Mouse (Mus musculus): Measurements from ENCODE around the gene Gm10273. TPM values are rescaled to one million over a fixed set of nuclear protein-coding genes. Genes with fewer than 3 reads are reported as not detected.

Gm10273 gene
- total and polyA plus RNA-seq, 2 experiments from 2014 or later: 5.9 to 7.7 TPM

- no peaks in the 10 kb centered on the region for H3K9me3 ChIP-seq (ENCODE audit: low read length)
- no peak for ATAC-seq
- H3K27me3 ChIP-seq (ENCODE audit: insufficient read depth, low read length): no peaks in the 10 kb centered on the region
- no peak overlapping the region for H3K4me3 ChIP-seq (ENCODE audit: low read length)
- TF ChIP-seq CTCF (IDR thresholded peaks at IDR 0.05; ENCODE audit: low read depth): peak; percentile 47; the same call in 1 of the 2 replicates
- no peak overlapping the region for H3K9ac ChIP-seq (replicated peaks; ENCODE audit: low read length)
- DNase-seq (ENCODE audit: low spot score): peak; percentile 10
- H3K4me2 ChIP-seq (ENCODE audit: low read depth, low read length): no peak overlapping the region
- no peaks in the 10 kb centered on the region for H3K4me1 ChIP-seq (ENCODE audit: insufficient read depth, low read length)
- no peak overlapping the region for H3K27ac ChIP-seq
- WGBS: 87% methylated on average over 4 of the region's 4 CpGs
- peaks cover 39% of the 10 kb centered on the region for H3K36me3 ChIP-seq (ENCODE audit: insufficient read depth, low read length)
Measured at GRCm38 (mm10) chr10:59358744-59359143, 36.7 kb upstream of the Gm10273 start.

DNA sequence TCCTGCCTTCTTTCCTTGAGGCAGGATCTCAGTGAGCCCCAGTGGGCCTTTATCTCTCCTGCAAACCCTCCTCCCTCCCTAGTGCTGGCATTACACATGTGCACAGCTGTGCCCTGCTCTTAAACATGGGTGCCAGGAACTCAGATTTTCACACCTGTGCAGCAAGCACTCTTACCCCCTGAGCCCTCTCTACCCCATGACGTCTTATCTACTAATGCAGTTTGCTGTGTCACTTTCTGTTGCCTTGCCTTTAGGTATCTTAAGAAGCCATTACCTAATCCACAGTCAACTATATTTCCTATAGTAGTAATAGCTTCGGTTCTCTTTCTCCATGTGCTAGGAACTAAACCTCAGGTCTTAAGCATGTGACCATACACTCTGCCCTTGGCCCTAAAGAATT, 32.2 kb upstream of the Gm10273 start:
- H3K9me3 ChIP-seq (ENCODE audit: low read length): no peaks in the 10 kb centered on the region
- H3K27ac ChIP-seq: no peak overlapping the region
- H3K4me1 ChIP-seq (ENCODE audit: insufficient read depth, low read length): no peaks in the 10 kb centered on the region
- DNase-seq (ENCODE audit: low spot score) (no peak), ATAC-seq (no peak)
- no peak overlapping the region for H3K4me3 ChIP-seq (ENCODE audit: low read length)
- no peaks in the 10 kb centered on the region for H3K27me3 ChIP-seq (ENCODE audit: insufficient read depth, low read length)
- 93% methylated on average over 2 of the region's 2 CpGs for WGBS
- H3K4me2 ChIP-seq (ENCODE audit: low read depth, low read length): no peak overlapping the region
- H3K9ac ChIP-seq (replicated peaks; ENCODE audit: low read length): no peak overlapping the region
- no peak for TF ChIP-seq CTCF (IDR thresholded peaks at IDR 0.05; ENCODE audit: low read depth)
- peaks cover 49% of the 10 kb centered on the region for H3K36me3 ChIP-seq (ENCODE audit: insufficient read depth, low read length)

DNA sequence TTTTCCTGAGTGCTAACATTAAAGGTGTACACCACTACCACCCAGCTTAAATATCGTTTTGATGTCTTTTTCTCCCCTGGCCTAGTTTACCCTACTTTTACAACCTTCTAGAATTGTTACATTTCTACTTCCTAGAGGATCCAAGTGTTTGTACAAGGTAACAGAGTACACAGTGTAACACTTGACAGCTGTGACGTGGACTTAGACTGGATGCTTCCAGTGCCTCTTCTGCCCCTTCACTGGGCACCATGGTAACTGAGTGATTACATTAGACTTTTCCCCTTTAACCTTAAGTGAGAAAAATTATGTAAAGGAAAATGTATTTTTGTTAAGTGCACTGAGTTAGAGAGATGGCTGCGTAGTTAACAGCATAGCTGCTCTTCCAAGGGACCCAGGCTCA, 30.9 kb upstream of the Gm10273 start:
- Histone ChIP-seq H3K27ac (no peak overlapping the region), H3K9ac (replicated peaks; ENCODE audit: low read length) (no peak overlapping the region), H3K36me3 (ENCODE audit: insufficient read depth, low read length) (peaks cover 58% of the 10 kb centered on the region), H3K9me3 (ENCODE audit: low read length) (no peaks in the 10 kb centered on the region), H3K27me3 (ENCODE audit: insufficient read depth, low read length) (no peaks in the 10 kb centered on the region), H3K4me3 (ENCODE audit: low read length) (no peak overlapping the region), H3K4me2 (ENCODE audit: low read depth, low read length) (no peak overlapping the region), H3K4me1 (ENCODE audit: insufficient read depth, low read length) (no peaks in the 10 kb centered on the region)
- ATAC-seq (no peak), DNase-seq (ENCODE audit: low spot score) (no peak)
- 92% methylated on average over 3 of the region's 3 CpGs for WGBS
- no peak for TF ChIP-seq CTCF (IDR thresholded peaks at IDR 0.05; ENCODE audit: low read depth)

- Histone ChIP-seq H3K36me3 (ENCODE audit: insufficient read depth, low read length) (peaks cover 72% of the 10 kb centered on the region), H3K4me1 (ENCODE audit: insufficient read depth, low read length) (no peaks in the 10 kb centered on the region), H3K27me3 (ENCODE audit: insufficient read depth, low read length) (no peaks in the 10 kb centered on the region), H3K9ac (replicated peaks; ENCODE audit: low read length) (no peak overlapping the region), H3K4me2 (ENCODE audit: low read depth, low read length) (no peak overlapping the region), H3K9me3 (ENCODE audit: low read length) (no peaks in the 10 kb centered on the region), H3K4me3 (ENCODE audit: low read length) (no peak overlapping the region), H3K27ac (no peak overlapping the region)
- 79% methylated on average over 5 of the region's 5 CpGs for WGBS
- no peak for DNase-seq (ENCODE audit: low spot score)
- no peak for ATAC-seq
- no peak for TF ChIP-seq CTCF (IDR thresholded peaks at IDR 0.05; ENCODE audit: low read depth)
Measured at GRCm38 (mm10) chr10:59365804-59366589, 29.4 kb upstream of the Gm10273 start.

GRCm38 (mm10) chr10:59366746-59367145, 28.7 kb upstream of the Gm10273 start:
- Histone ChIP-seq H3K9ac (replicated peaks; ENCODE audit: low read length) (no peak overlapping the region), H3K4me3 (ENCODE audit: low read length) (no peak overlapping the region), H3K27me3 (ENCODE audit: insufficient read depth, low read length) (no peaks in the 10 kb centered on the region), H3K9me3 (ENCODE audit: low read length) (no peaks in the 10 kb centered on the region), H3K36me3 (ENCODE audit: insufficient read depth, low read length) (peaks cover 69% of the 10 kb centered on the region), H3K4me2 (ENCODE audit: low read depth, low read length) (no peak overlapping the region), H3K4me1 (ENCODE audit: insufficient read depth, low read length) (no peaks in the 10 kb centered on the region), H3K27ac (no peak overlapping the region)
- ATAC-seq: no peak
- 97% methylated on average over 4 of the region's 4 CpGs for WGBS
- no peak for TF ChIP-seq CTCF (IDR thresholded peaks at IDR 0.05; ENCODE audit: low read depth)
- DNase-seq (ENCODE audit: low spot score): no peak

DNA sequence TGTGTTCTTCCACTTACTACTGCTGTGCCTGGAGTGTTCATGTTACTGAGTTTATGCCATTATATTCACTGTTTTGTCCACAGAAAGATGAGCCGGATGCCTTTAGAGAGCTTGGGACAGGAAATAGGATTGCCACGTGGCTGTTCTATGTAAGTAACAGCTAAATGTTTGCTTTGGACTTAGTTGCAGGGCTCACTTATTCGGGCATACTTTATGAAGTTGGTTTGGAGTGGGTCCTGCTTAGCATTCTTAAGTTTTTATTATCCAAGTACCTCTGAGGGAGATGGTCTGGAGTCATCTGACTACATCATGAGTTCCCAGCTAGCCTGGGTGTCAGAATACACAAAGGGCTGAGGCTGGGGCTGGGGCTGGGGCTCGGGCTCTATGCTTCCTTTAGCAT, 28.2 kb upstream of the Gm10273 start:
- H3K4me2 ChIP-seq (ENCODE audit: low read depth, low read length): no peak overlapping the region
- DNase-seq (ENCODE audit: low spot score) (no peak), ATAC-seq (no peak)
- H3K9me3 ChIP-seq (ENCODE audit: low read length): no peaks in the 10 kb centered on the region
- H3K27ac ChIP-seq: no peak overlapping the region
- no peak overlapping the region for H3K9ac ChIP-seq (replicated peaks; ENCODE audit: low read length)
- no peak overlapping the region for H3K4me3 ChIP-seq (ENCODE audit: low read length)
- H3K36me3 ChIP-seq (ENCODE audit: insufficient read depth, low read length): peaks cover 64% of the 10 kb centered on the region
- 86% methylated on average over 4 of the region's 4 CpGs for WGBS
- no peak for TF ChIP-seq CTCF (IDR thresholded peaks at IDR 0.05; ENCODE audit: low read depth)
- no peaks in the 10 kb centered on the region for H3K4me1 ChIP-seq (ENCODE audit: insufficient read depth, low read length)
- H3K27me3 ChIP-seq (ENCODE audit: insufficient read depth, low read length): no peaks in the 10 kb centered on the region

DNA sequence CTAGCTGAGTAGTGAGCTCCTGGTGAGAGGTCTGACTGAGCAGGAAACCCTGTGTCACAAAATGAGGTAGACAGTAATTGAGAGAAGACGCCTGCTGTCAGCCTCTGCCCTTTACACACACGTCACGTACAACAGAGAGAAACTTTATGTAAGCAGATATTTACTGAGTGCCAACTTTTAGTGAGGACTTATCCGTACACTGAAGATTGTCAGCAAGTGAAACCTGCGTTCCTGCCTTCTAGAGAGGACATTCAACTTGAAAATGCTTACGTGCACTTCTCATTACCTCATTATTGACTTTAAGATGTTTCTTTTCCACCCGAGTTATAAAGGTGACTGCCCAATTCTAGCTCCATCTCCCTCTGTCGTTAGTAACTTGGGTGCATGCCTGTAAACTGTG, 26.7 kb upstream of the Gm10273 start:
- ATAC-seq: no peak
- H3K36me3 ChIP-seq (ENCODE audit: insufficient read depth, low read length): peaks cover 56% of the 10 kb centered on the region
- no peak for DNase-seq (ENCODE audit: low spot score)
- H3K4me2 ChIP-seq (ENCODE audit: low read depth, low read length): no peak overlapping the region
- TF ChIP-seq CTCF (IDR thresholded peaks at IDR 0.05; ENCODE audit: low read depth): no peak
- H3K4me1 ChIP-seq (ENCODE audit: insufficient read depth, low read length): no peaks in the 10 kb centered on the region
- WGBS: 86% methylated on average over 8 of the region's 8 CpGs
- no peak overlapping the region for H3K27ac ChIP-seq
- no peaks in the 10 kb centered on the region for H3K27me3 ChIP-seq (ENCODE audit: insufficient read depth, low read length)
- no peaks in the 10 kb centered on the region for H3K9me3 ChIP-seq (ENCODE audit: low read length)
- H3K4me3 ChIP-seq (ENCODE audit: low read length): no peak overlapping the region
- H3K9ac ChIP-seq (replicated peaks; ENCODE audit: low read length): no peak overlapping the region
